Mouse (Mus musculus): ENCODE measurements around the gene Olfr70.

Olfr70 gene

GRCm38 (mm10) chr4:43653161-43654015, 47.2 kb downstream of the Olfr70 start, which contains the start of gene Spag8:
Gene Spag8 (minus strand): TSS chr4:43653594.
- DNase-seq = peak; percentile 67

- no peak for DNase-seq
These were observed 47.9 kb downstream of the Olfr70 start for GRCm38 (mm10) chr4:43652726-43653125.

GRCm38 (mm10) chr4:43649783-43650182, 50.8 kb downstream of the Olfr70 start:
- DNase-seq = no peak
